Mouse (Mus musculus) forebrain, embryonic 16.5 days (tissue): ENCODE measurements at regions not wholly inside any gene's neighbourhood (a gene's known extent, or its start where the extent isn't known, plus 50 kb on each side); places are given as distances from the start of the nearest gene placed in this dataset.

ENCODE experiments used
- ATAC-seq: fragments of 200-750 bp; cut with Nextera tagmentation; 2 replicates; pipeline ENCODE4 v1.8.0; 2017; ENCODE audit warnings: mild to moderate bottlenecking, moderate library complexity
- H3K27ac ChIP-seq: fragments of 300-500 bp; sonication (generic); 2 replicates; pipeline ENCODE4 v1.5.1; 2014; ENCODE audit warnings: low read length, control low read depth
- H3K27me3 ChIP-seq: fragments of 300-500 bp; sonication (generic); replicated peaks from 2 replicates; pipeline ENCODE4 v1.6.1; 2014; ENCODE audit warnings: low read length; ENCODE audit not compliant: control insufficient read depth, insufficient read depth
- H3K36me3 ChIP-seq: fragments of 300-500 bp; sonication (generic); 2 replicates; pipeline ENCODE4 v1.6.1; 2014; ENCODE audit not compliant: control insufficient read depth, insufficient read depth
- H3K4me1 ChIP-seq: fragments of 300-500 bp; sonication (generic); replicated peaks from 2 replicates; pipeline ENCODE4 v1.6.1; 2014; ENCODE audit warnings: low read length; ENCODE audit not compliant: control insufficient read depth, insufficient read depth
- H3K4me2 ChIP-seq: fragments of 300-500 bp; sonication (generic); 2 replicates; pipeline ENCODE4 v1.6.1; 2014; ENCODE audit warnings: mild to moderate bottlenecking, low read length, control low read depth
- H3K4me3 ChIP-seq: fragments of 300-500 bp; sonication (generic); replicated peaks from 2 replicates; pipeline ENCODE4 v1.5.1; 2014; ENCODE audit warnings: mild to moderate bottlenecking, low read length, control low read depth
- H3K9ac ChIP-seq: fragments of 300-500 bp; sonication (generic); replicated peaks from 2 replicates; pipeline ENCODE4 v1.6.1; 2014; ENCODE audit warnings: low read depth, low read length, control low read depth
- H3K9me3 ChIP-seq: fragments of 300-500 bp; sonication (generic); 2 replicates; pipeline ENCODE4 v1.6.1; 2016; ENCODE audit warnings: low read length; ENCODE audit not compliant: control insufficient read depth
- WGBS: fragments of 180-500 bp; shearing (Covaris S2); extraction: QIAGEN DNeasy Blood & Tissue Kit; methylation state at CpG from one replicate; pipeline ENCODE4 v1.1.7; 2014; 5-methylcytosine and 5-hydroxymethylcytosine counted together

DNA sequence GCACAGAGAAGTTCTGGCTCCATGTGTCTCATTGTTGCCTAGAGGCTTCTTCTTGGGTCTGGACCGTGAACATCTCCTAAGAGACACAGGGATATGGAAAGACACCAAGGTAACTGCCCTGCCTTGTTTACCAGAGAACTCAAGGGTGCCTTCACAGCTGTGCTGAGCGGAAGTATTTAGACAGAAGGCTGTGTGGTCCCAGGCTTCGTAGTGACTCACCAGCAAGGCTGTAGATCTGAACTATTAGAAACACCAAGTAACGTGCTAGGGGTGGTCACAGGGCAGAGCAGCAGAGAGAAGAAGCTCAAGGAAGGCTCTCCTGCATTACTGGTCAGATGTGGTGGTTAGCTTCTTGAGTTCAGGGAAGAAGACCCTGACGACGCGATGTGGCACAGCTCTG, 51.6 kb upstream of the Lpp start:
- Histone ChIP-seq H3K4me1 (no peaks in the 10 kb centered on the region), H3K4me2 (no peak overlapping the region), H3K9ac (no peak overlapping the region), H3K27ac (no peak overlapping the region), H3K4me3 (no peak overlapping the region), H3K27me3 (no peaks in the 10 kb centered on the region), H3K36me3 (no peaks in the 10 kb centered on the region), H3K9me3 (no peaks in the 10 kb centered on the region)
- 87% methylated on average over 7 of the region's 7 CpGs for WGBS
- ATAC-seq = no peak

- Histone ChIP-seq H3K27ac (no peak overlapping the region), H3K27me3 (no peaks in the 10 kb centered on the region), H3K4me3 (no peak overlapping the region), H3K9ac (no peak overlapping the region), H3K4me1 (no peaks in the 10 kb centered on the region), H3K9me3 (no peaks in the 10 kb centered on the region), H3K36me3 (no peaks in the 10 kb centered on the region), H3K4me2 (no peak overlapping the region)
- WGBS = 48% methylated on average over 7 of the region's 7 CpGs
- ATAC-seq = no peak
Observed at GRCm38 (mm10) chr16:24340646-24341045, 52.7 kb upstream of the Lpp start.

- Histone ChIP-seq H3K4me2 (no peak overlapping the region), H3K9ac (no peak overlapping the region), H3K4me3 (no peak overlapping the region), H3K27me3 (no peaks in the 10 kb centered on the region), H3K36me3 (no peaks in the 10 kb centered on the region), H3K9me3 (no peaks in the 10 kb centered on the region), H3K27ac (no peak overlapping the region), H3K4me1 (no peaks in the 10 kb centered on the region)
- WGBS = 50% methylated on average over 10 of the region's 10 CpGs
- ATAC-seq = no peak
Observed at GRCm38 (mm10) chr16:24339320-24340265, 53.7 kb upstream of the Lpp start.

DNA sequence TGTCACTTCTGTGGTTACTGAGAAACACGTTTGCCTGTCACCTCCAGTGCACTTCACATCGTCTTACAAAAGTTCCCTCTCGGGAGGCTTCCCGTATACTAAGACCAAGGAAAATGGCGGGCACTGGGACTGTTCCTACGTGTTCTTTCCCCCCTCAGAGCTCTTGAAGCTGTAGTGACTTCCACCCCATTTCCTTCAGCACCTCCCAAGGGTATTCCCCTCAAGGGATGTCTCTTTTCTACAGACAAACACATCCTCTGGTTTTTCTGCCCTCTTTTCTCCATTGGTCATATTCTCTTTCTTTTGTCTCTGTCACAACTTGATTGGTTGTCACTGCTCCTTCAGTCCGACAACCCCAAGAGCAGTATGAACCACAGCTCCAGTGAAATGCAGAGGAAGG, 54.9 kb upstream of the Lpp start:
- Histone ChIP-seq H3K4me3 (no peak overlapping the region), H3K9ac (no peak overlapping the region), H3K27me3 (no peaks in the 10 kb centered on the region), H3K27ac (no peak overlapping the region), H3K4me1 (no peaks in the 10 kb centered on the region), H3K4me2 (no peak overlapping the region), H3K36me3 (no peaks in the 10 kb centered on the region), H3K9me3 (no peaks in the 10 kb centered on the region)
- 88% methylated on average over 7 of the region's 7 CpGs for WGBS
- ATAC-seq = no peak

GRCm38 (mm10) chr16:24334389-24334788, 58.9 kb upstream of the Lpp start:
- Histone ChIP-seq H3K4me1 (no peaks in the 10 kb centered on the region), H3K4me2 (no peak overlapping the region), H3K9me3 (no peaks in the 10 kb centered on the region), H3K27ac (no peak overlapping the region), H3K9ac (no peak overlapping the region), H3K36me3 (no peaks in the 10 kb centered on the region), H3K4me3 (no peak overlapping the region), H3K27me3 (no peaks in the 10 kb centered on the region)
- WGBS = 83% methylated on average over 2 of the region's 2 CpGs
- no peak for ATAC-seq

GRCm38 (mm10) chr16:24331446-24332020, 61.8 kb upstream of the Lpp start:
- WGBS = 89% methylated on average over 13 of the region's 13 CpGs
- H3K36me3 ChIP-seq = no peaks in the 10 kb centered on the region
- no peak overlapping the region for H3K4me3 ChIP-seq
- ATAC-seq = no peak
- H3K9me3 ChIP-seq = no peaks in the 10 kb centered on the region
- H3K9ac ChIP-seq = no peak overlapping the region
- no peaks in the 10 kb centered on the region for H3K4me1 ChIP-seq
- no peaks in the 10 kb centered on the region for H3K27me3 ChIP-seq
- no peak overlapping the region for H3K4me2 ChIP-seq
- H3K27ac ChIP-seq = no peak overlapping the region

GRCm38 (mm10) chr16:24326571-24326970, 66.7 kb upstream of the Lpp start:
- ATAC-seq = no peak
- Histone ChIP-seq H3K27me3 (no peaks in the 10 kb centered on the region), H3K27ac (no peak overlapping the region), H3K4me2 (no peak overlapping the region), H3K9ac (no peak overlapping the region), H3K4me1 (no peaks in the 10 kb centered on the region), H3K36me3 (no peaks in the 10 kb centered on the region), H3K9me3 (no peaks in the 10 kb centered on the region), H3K4me3 (no peak overlapping the region)
- WGBS = 93% methylated on average over 4 of the region's 4 CpGs

- Histone ChIP-seq H3K4me3 (no peak overlapping the region), H3K9ac (no peak overlapping the region), H3K36me3 (no peaks in the 10 kb centered on the region), H3K27me3 (no peaks in the 10 kb centered on the region), H3K27ac (no peak overlapping the region), H3K4me2 (no peak overlapping the region), H3K4me1 (no peaks in the 10 kb centered on the region), H3K9me3 (no peaks in the 10 kb centered on the region)
- no peak for ATAC-seq
- 89% methylated on average over 5 of the region's 5 CpGs for WGBS
Observed at GRCm38 (mm10) chr16:24326046-24326445, 67.3 kb upstream of the Lpp start.

GRCm38 (mm10) chr16:24324917-24325316, 68.4 kb upstream of the Lpp start:
- no peak overlapping the region for H3K4me3 ChIP-seq

More at GRCm38 (mm10) chr16:24324917-24325316, 68.4 kb upstream of the Lpp start:
- Histone ChIP-seq H3K9me3 (no peaks in the 10 kb centered on the region), H3K27me3 (no peaks in the 10 kb centered on the region), H3K4me2 (no peak overlapping the region), H3K36me3 (no peaks in the 10 kb centered on the region), H3K4me1 (no peaks in the 10 kb centered on the region), H3K27ac (no peak overlapping the region), H3K9ac (no peak overlapping the region)
- WGBS = 90% methylated on average over 2 of the region's 2 CpGs
- ATAC-seq = no peak
